ENCODE assay signal across 12 mouse cellular contexts in the genomic region with DNA sequence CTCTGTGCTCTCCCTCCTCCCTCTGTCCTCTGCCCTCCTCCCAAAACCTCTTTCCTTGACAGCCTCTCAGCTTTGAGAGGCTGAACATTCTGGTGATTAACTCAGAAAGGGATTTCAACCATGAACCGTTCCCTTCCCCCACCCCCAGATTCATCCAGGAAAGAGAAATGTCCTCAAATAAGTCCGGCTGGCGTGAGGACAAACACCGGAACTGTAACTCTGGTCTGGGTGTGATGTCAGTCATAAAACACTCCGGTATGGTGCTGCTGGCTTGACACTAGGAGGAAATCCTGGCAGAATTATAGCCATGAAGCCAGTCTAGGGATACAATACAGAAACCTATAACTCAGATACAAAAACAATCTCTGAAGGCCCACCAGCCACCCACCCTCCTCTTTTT.
DNase-seq lines count a peak whose midpoint lies in the region; ATAC-seq and TF ChIP-seq lines count a peak whose summit lies in the region.
"Had no signal": no experiment of that assay in that cellular context is flagged by ENCODE, and none has a peak within 500 bp of the region (broad histone marks: within the 10 kb centered on the region; RNA-seq: fewer than 3 reads in every experiment).

No protein-coding gene starts in this region.

- H3K27ac ChIP-seq in lung, embryonic 14.5 days (ENCODE audit: low read depth), result peak overlapping the region; percentile 42; the same call in 1 of the 2 replicates

- H3K4me2 ChIP-seq in lung, embryonic 14.5 days, result peak overlapping the region; percentile 38

- no peak overlapping the region for H3K9ac ChIP-seq in lung, embryonic 14.5 days

- peak; percentile 64 for DNase-seq in lung, embryonic 14.5 days
- no peak for DNase-seq in lung, postnatal 14 days
- peak; percentile 40 to 56 for DNase-seq in heart, postnatal 10 days
- DNase-seq in kidney, adult 18-20 months, result peak; percentile 27
- DNase-seq in lung, postnatal 36 days, result peak; percentile 22
- no peak for DNase-seq in spleen, postnatal 14 days (ENCODE audit: low spot score in 2 of 2)
- DNase-seq: adrenal gland, adult 2 months; cerebellum, adult 11-12 months; layer of hippocampus, postnatal 36 days had no signal

- no peak for TF ChIP-seq CTCF in lung, embryonic 14.5 days (IDR thresholded peaks at IDR 0.05; ENCODE audit: low read depth)

- ATAC-seq in lung, embryonic 14.5 days (ENCODE audit: insufficient read depth), result no peak
- ATAC-seq in CD4-positive, CD25-positive, alpha-beta regulatory T cell, adult 4 months, result no peak

- peaks cover 9% of the 10 kb centered on the region for H3K4me1 ChIP-seq in lung, embryonic 14.5 days (ENCODE audit: insufficient read depth)

- no peaks in the 10 kb centered on the region for H3K27me3 ChIP-seq in lung, embryonic 14.5 days (ENCODE audit: insufficient read depth, low read length)

- H3K4me3 ChIP-seq in lung, embryonic 14.5 days (ENCODE audit: low read depth, low read length), result no peak overlapping the region
- H3K4me3 ChIP-seq: erythroblast, embryonic 14.5 days had no signal

- intact Hi-C loops in heart, postnatal 10 days (cut with DNase I), result no loop called here

- no peaks in the 10 kb centered on the region for H3K36me3 ChIP-seq in lung, embryonic 14.5 days (ENCODE audit: insufficient read depth)
- H3K36me3 ChIP-seq: G1E had no signal

- WGBS in lung, embryonic 14.5 days, result 21% methylated on average over 5 of the region's 5 CpGs

- H3K9me3 ChIP-seq in lung, embryonic 14.5 days (ENCODE audit: low read depth, low read length), result no peaks in the 10 kb centered on the region
- H3K9me3 ChIP-seq: G1E had no signal

Comparison
In these comparisons a context has a peak if more than half of its experiments do, and no peak if none do; other contexts are left out.
1. DNase-seq: peak in lung, embryonic 14.5 days (single experiment), heart, postnatal 10 days (2 of 2), kidney, adult 18-20 months (single experiment) and lung, postnatal 36 days (single experiment); none in lung, postnatal 14 days (single experiment) and spleen, postnatal 14 days (0 of 2).